Mouse (Mus musculus) left cerebral cortex, adult 18-20 months (tissue): Measurements from ENCODE around the gene Mbd3. TPM values are rescaled to one million over a fixed set of nuclear protein-coding genes. Genes with fewer than 3 reads are reported as not detected.

Source experiments
- DNase-seq, 2 experiments: peaks; one replicate each; pipeline ENCODE4 v3.0.0; 2021 to 2022; ENCODE audit warnings: low spot score in 2 of 2, mixed read lengths in 1 of 2
- total RNA-seq, 2 experiments: library from RNA; stranded (reverse); gene quantifications; 2 replicates each; pipeline ENCODE4 v1.2.3; 2021

Mbd3 gene
- total RNA-seq, 2 experiments from 2014 or later, result 143 to 166 TPM

DNA sequence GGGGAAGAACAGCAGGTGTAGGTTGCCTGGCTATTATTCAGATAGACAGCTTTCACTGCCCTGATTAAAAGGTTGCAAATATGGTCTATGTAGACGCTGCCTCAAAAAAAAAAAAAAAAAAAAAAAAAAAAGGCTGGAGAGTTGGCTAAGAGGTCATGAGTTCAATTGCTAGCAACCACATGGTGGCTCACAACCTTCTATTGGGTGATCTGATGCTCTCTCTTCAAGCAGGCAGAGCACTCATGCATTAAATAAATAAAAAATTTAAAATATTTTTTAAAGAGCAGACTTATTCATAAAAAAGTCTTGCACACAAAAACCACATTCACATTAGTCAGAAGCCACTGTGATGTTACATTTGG is 1.2 kb downstream of the Mbd3 start:
- DNase-seq, result no peak

DNA sequence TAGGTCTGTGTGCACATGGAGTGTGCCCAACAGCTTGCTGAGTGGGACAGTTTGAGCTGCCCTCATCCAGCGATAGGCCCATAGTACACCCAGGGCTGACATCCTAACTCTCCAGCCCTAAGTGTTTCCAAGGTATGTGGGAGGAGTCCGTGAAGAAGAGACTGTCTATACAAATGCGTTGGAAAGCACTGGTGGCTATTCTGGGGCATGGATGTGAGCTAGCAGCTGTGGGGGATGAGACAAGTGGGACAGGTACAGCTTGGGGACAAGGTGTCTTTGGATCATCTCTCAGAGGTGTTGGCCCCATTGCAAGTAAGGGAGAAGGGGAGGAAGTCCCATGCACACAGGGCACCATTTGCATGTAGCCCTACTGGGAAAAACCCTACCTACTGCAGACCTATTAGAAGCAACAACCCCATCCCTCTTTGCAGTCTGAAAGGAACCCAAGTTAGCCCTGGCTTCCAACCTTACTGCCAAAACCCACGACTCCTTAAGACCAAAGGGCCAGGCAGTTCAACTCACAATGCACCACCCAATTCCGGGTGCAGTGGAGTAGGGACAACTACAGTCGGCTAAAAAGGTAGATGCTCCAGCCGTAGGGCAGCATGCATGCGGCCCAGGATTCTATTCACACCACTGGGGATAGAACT is 1.7 kb downstream of the Mbd3 start:
- no peak for DNase-seq

DNA sequence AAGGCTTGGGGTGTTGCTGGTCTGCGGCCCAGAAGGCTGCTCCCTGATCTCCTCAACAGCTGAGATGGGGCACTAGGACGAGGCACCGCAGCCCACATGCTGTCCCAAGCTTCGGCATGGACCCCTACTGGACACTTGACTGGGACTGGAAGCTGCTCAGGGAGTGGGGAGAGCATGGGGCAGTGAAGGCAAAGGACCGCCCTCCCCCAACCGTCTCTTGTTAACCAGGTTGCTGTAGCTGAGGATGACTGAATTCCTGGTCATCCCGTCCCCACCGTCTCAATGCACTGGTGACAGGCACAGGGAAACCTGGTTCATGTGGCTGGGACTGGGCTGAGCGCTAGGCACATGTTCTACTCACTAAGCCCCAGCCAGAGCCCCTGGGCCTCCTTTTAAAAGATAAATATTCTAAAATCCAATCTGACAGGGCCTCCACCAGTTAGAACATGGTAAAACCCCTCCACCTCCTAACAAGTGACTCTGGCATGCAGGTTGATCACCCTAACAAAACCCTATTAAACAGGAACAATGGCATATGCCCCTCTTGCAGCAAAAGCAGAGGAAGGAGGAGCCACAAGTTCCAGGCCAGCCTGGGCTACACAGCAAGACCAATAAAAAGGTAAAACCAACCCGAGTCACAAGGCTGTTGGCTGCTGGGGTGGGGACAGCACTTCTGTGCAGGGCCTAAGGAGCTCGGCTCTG is 2.4 kb downstream of the Mbd3 start:
- DNase-seq, result no peak

DNA sequence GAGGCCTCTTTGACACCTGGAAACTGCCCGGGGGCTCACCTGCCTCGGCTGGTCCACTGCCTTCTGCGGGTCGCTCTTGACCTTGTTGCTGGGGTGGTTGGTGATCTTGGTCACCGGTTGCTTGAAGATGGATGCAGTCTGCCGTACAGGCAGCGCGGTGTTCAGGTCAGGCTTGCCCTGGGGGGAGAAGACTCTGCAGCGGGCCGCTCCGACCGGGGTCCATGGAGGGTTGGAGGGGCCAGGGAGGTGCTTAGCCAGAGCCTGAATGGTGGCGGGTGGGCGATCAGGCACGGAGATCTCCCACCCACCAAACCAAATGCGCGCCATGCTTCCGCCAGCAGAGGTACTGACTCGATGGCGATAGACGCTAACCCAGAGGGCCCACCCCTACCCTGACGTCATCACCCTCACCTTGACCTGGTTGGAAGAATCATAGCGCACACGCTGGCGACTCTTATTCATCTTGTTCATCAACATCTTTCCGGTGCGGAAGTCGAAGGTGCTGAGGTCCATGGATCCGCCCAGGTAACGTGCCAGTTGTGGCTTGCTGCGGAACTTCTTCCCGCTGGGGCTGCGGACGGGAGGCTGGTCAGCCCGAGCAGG is 4.2 kb downstream of the Mbd3 start:
- DNase-seq, result no peak

DNA sequence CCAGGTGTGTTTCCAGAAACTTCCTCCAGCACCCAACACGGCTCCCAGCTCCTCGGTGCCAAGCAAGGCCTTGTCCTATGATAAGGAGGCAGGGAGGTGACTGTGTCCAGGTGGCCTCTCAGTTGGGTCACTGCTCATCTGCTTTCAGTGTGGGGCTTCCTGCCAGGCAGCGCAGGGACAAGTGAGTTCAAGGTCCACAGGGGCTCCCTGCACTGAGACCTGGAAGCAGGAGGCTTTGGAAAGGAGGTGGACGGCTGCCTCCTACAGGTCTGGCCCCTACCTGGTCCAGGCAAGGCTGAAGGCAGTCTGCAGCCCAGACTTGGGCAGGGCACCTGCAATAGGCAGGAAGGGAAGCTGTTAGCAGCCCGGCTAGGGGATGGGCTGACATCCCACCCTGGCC is 6.7 kb downstream of the Mbd3 start:
- DNase-seq, result no peak

DNA sequence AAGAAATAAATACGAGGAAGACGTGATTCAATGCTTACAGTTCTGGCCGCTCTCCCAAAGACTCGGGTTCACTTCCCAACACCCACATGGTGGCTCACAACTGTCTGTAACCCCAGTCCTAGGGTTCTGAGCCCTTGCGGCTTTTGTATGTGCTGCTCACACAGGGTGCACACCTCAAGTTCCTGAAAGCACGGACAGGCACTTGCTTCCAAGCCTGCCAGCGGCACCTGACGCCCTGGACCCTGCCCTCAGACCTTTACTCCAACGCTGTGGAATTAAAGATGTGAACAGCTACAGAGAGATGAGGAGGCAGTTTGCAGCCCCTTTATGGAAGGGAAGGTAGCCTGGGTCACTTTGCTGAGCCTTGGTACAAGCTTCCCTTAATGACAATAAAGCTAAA is 8.7 kb downstream of the Mbd3 start:
- no peak for DNase-seq

DNA sequence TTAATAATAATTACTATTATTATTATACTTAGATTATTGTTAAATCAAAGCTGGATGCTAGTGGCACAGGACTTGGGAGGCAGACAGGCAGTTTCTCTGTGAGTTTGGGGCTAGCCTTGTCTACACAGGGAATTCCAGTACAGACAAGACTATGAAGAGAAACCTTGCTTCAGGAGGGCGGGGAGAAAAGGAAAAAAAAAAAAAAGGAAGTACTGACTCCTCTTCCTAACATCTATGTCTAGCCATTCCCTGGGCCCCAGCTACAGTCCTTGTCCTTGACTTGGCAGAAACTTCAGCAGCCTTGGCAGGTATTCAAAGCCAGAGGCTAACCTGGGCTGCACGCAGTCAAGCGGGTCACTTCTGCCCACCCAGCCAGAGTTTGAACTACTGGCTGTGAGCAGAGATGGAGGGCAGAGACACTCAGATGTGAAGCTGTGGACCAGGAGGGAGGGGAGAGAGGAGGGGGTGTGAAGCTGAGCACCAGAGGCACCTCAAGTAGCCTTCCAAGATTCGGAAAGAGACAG is 10.1 kb downstream of the Mbd3 start:
- no peak for DNase-seq

DNA sequence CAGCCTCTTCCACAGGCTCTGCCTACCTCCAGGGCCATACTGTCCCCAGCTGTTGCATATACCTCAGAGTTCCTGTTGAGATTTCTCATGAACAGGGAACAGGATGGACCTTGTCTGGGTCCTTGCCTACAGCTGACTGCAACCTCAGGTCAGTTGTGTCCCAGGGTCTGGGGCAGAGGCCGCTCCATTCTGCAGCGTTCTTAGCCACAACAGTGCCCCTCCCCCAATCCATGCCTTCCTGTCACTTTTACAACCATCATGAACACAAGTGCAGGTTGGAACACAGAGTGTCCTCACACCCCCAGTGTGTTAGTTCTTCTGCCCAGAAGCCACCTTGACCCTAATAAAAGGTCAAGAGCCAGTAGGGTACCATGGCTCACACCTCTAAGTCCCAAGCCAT is 10.6 kb downstream of the Mbd3 start:
- DNase-seq, result no peak

DNA sequence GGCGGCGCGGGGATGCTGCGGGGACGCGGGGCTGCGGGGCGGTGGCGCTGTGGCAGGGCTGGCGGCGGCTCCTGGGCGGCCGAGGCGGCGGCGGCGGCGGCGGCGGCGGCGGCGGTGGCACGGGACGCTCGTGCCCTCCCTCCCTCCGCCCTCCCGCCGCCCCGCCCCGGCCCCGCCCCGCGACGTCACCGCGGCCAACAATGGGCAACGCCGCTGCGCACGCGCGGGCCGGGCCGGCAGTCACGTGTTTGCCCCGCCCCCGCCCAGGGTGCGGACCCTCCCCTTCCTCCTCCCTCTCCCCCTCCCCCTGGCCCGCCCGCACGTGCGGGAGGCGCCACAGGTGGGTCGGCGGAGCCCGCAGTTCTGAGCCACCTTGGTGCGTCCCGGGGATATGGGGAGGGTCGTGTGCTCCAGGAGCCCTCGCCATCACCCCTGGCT is 11.8 kb downstream of the Mbd3 start, which contains the start of gene Mex3d:
Mex3d (minus strand) TSS at position 138 of the 438 bp plus-strand sequence.
- DNase-seq, result peak; percentile 81 to 87

DNA sequence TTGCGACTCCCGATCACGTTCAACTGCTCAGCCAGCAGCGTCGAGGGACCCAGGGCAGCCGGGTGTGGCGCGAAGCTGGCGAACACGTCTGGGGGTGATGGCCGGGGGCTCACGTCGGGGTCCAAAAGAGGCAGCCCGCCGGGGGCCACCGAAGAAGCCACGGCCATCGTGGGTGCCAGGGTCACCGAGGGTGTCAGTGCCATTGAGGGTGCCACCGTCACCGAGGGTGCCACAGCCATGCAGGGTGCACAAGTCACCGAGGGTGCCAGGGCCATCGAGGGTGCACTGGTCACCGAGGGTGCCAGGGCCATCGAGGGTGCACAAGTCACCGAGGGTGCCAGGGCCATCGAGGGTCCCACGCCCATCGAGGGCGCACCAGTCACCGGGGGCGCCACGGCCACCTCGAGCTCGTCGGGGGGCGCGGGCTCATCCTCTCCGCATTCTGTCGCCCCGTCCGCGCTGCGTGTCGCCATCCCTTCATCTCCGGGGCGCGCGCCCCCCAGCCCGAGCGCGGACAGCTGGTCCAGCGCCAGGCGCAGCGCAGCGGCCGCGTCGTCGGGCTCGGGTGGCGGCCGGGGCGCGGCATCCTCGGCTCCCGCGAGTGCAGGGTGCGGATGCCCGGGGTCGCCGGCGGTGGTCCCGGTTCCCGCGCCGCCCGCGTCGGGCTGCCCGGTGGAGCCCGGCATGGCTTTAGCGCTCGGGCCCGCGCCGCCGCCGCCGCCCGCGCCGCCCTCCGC is 12.4 kb downstream of the Mbd3 start:
- no peak for DNase-seq

DNA sequence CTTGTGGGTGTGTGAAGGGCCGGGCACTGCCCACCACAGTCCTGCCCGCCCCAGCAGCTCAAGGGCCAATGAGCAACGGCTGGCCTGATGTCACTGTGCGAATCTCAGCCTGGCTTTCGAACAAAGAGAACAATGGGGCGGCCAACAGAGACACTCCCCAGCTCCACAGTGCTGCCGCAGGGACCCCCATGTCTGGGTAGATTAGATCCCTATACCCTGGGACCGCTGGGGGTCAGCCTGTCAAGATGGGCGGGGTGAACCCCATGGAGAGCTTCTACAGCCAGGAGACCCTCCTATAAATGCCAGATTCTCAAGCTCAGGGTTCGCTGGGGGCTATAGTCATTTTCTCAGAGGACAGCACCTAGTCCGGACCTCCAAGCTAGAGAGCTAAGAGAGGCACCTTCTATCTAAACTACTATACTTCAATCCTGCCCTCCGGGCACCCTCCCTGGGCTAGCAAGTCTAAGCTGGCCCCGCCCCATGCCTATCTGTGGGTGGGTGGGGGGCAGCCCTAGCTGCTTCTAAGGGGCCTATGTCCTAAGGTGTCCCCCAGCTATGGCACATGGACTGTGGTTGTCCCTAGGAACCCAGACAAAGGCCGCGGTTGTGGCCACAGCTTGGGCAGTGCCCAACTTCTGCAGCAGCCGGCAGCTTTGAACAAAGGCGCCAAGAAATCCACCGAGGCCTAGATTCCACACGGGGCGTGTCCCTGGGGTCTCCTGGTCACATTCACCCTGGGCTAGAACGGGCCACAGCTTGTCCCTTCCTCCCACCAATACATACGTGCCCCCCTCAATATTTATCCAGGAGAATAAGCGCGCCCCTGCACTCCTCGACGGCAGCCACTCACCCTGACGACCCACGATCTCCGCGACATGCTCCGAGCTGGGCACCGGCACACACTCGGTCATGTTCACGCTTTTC is 13.3 kb downstream of the Mbd3 start:
- no peak for DNase-seq

DNA sequence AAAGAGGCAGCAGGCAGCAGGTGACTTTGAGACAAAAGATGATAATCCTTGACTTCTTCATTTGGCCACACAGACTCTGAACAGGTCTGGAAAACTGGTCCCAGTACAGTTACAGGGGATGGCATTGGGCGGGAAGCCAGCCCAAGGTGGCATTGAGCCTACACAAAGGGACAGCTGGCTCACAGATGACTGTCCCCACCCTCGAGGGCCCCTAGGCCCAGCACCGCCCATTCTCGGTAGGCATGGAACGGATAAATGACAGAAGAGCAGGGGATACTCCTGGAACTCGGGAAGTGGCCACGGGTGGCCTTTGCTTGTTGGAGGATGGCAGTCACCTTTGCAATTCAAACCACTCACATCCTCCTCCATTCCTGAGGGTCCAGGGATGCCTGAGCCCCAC is 14.0 kb downstream of the Mbd3 start:
- no peak for DNase-seq

DNA sequence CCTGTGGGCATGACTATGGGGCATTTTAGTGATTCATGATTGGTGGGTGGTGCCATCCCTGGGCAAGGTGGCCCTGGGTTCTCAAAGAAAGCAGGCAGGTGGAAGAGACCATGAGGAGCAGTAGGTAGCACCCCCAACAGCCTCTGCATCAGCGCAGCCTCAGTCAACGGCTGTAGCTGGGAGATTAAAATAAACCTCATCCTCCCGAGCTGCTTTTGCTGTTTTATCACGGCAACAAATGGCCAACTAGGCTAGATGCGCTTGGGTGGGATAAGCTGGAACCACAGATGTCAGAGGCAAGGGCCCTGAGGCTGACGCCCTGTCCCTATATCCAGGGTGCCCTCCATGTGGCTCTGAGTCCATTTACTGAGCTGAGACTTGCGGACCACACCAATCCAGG is 14.6 kb downstream of the Mbd3 start:
- DNase-seq, result no peak

DNA sequence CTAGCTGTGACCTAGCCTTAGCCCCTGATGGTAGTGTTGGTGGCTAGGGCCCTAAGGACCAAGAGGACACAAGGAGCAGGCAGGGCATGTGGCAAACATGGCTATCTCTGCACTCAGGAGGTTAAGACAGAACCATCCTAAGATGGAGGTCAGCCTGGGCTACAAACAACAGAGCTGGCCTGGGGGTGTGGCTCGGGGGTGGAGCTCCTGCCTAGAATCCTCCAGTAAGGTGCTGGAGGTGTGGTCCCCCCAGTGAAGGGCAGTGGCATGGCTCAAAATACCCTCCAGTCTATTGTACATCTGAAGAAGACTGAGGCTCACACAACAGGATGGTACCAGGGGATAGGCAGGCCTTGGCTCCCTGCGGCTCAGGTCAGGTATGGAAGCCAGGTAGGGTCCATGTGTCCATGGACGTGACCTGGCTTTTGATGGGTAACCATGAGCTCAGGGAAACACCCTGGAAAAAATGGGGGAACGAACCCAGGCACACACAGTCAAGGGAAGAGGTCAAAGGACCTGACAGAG is 15.2 kb downstream of the Mbd3 start:
- DNase-seq, result no peak

DNA sequence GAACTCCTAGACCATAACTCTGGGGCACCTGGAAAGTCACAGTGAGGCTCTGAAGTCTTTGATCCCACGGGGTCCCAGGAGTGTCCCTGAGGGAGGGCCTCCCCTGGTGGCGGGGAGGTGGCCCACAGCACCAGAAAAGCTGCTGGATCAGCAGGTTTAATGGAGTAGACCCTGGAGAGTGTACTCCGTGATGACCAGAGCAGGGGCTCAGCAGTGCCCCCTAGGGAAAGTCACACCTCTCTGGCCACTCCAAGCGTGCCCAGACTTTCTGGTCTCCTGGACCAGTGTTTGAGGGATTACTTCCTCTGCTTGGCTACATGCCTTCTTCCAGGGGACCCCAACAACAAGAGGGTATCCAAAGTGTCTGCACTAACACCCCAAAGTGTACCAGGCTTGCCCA is 15.9 kb downstream of the Mbd3 start:
- DNase-seq, result no peak

DNA sequence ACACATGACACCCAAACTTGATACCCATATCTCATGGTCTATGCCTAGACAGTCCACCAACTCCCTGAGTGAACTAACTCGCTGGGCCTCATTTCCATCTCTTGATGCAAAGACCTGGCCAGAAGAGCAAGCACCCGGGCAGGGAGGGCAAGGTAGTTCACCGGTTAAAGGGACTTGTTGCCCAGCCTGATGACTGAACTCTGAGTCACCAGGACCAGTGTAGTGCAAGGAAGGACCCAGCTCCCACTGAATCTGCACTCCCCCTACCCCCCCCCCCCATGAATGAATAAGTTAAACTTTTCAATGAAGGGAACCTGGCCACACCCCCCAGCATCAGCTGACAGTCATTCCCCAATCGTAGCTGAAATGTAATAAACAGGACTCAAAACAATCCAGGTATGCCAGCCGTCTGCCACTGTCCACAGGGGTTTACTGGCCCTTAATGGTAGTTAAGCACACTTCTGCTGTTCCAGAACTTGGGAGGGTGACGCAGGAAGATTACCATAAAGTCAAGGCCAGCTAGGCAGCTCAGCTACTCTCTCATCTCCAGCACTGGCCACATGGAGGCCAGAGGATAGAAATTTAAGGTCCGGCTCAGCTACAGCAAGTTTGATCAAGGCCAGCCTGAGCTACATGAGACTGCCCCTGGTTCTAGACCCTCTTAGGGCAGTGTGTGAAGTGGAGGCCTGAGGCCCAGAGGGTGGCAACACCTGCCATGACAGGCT is 16.5 kb downstream of the Mbd3 start:
- no peak for DNase-seq

DNA sequence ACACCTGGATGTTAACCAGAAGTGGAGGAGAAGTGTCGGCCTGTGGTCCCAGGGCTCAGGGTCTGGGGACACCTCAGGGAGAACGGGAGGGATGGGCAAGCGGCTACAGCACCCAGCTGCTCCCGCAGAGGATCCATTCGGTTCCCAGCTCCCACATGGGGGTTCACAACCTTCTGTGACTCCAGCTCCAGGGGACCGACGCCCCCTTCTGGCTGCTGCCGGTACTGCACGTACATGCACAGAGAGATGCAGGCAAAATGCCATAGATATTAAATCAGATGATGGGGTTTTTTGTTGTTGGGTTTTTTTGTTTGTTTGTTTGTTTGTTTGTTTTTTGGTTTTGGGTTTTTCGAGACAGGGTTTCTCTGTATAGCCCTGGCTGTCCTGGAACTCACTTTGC is 21.6 kb downstream of the Mbd3 start:
- DNase-seq, result no peak

DNA sequence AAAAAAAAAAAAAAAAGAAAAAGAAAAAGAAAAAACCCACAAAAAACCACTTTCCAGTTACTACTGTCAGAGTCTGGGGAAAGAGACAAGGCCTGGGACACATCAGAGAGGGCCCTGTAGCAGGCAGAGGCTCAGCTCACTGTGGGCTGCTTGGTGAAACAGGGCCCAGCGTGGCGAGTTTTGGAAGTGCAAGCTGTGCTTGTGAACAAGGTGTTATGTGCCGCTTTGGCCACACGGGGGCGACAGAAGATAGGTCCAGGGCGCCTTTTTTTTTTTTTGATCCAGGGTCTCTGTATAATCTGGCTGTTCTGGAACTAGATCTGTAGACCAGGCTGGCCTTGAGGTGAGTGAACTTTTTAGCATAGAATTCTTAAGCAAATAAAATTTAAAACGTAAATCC is 23.2 kb downstream of the Mbd3 start:
- peak; percentile 92 to 94 for DNase-seq

DNA sequence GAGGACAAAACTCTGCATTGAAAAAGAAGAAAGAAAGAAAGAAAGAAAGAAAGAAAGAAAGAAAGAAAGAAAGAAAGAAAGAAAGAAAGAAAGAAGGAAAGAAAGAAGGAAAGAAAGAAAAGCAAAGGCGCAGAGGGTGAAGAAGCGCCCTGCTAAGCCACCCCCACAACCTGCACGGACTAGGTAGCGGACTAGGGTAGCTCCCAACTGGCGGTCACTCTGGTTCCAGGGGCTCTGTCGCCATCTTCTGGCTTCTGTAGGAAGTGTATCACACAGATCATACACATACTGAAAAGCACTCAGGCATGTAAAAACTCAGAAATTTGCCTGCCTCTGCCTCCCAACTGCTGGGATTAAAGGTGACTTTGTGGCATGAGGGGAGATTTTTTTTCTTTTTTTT is 25.3 kb downstream of the Mbd3 start:
- DNase-seq, result peak; percentile 82 to 87

DNA sequence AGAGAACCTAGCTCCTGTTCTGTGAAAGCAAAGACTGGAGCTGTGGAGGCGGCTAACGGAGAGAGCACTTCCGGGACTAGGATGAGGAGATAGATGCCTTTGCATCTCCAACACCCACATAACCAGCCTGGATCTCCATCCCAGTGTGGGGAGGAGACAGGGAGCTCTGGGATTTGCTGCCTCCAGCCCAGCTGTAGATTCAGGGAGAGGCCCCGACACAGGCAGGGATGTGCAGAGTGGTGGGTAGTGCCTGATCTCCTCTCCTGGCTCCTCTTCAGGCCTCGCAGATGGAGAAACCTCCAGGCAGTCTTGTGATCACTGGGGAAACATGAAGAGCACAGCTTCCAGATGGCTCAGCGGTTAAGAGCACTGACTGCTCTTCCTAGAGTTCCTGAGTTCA is 26.6 kb downstream of the Mbd3 start:
- peak in 1 of 2 experiments; percentile 56 for DNase-seq
